Mouse (Mus musculus) hindbrain, embryonic 10.5 days (tissue): Measurements from ENCODE around the gene Slc25a34. TPM values are rescaled to one million over a fixed set of nuclear protein-coding genes. Genes with fewer than 3 reads are reported as not detected.

Experiments
- DNase-seq: peaks from one replicate; pipeline ENCODE4 v3.0.0-alpha.2; 2017; ENCODE audit warnings: low spot score
- H3K27ac ChIP-seq: fragments of 300-500 bp; sonication (generic); 2 replicates; pipeline ENCODE4 v1.5.1; 2016; ENCODE audit warnings: mild to moderate bottlenecking, moderate library complexity
- H3K27me3 ChIP-seq: fragments of 300-500 bp; sonication (generic); 2 replicates; pipeline ENCODE4 v1.6.1; 2016; ENCODE audit warnings: mild to moderate bottlenecking; ENCODE audit not compliant: poor library complexity, insufficient read depth, severe bottlenecking
- H3K36me3 ChIP-seq: fragments of 300-500 bp; sonication (generic); 2 replicates; pipeline ENCODE4 v1.6.1; 2016; ENCODE audit warnings: mild to moderate bottlenecking, moderate library complexity
- H3K4me1 ChIP-seq: fragments of 300-500 bp; sonication (generic); replicated peaks from 2 replicates; pipeline ENCODE4 v1.6.1; 2016; ENCODE audit warnings: mild to moderate bottlenecking
- H3K4me3 ChIP-seq: fragments of 300-500 bp; sonication (generic); 2 replicates; pipeline ENCODE4 v1.5.1; 2016; ENCODE audit warnings: mild to moderate bottlenecking, moderate library complexity
- H3K9me3 ChIP-seq: fragments of 300-500 bp; sonication (generic); 2 replicates; pipeline ENCODE4 v1.6.1; 2016; ENCODE audit warnings: mild to moderate bottlenecking, moderate library complexity
- WGBS: fragments of 180-500 bp; shearing (Covaris S2); methylation state at CpG from one replicate; pipeline ENCODE4 v1.1.7; 2016; 5-methylcytosine and 5-hydroxymethylcytosine counted together
- polyA plus RNA-seq: library from polyadenylated mRNA; unstranded; fragments of >200 nt; fragmentation: Nextera tagmentation; extraction: Ambion mirVana; gene quantifications from 2 replicates; pipeline ENCODE4 v1.2.1, GENCODE M21; 2016

Gene Slc25a34
- polyA plus RNA-seq, 1 experiment from 2014 or later: 0.10 TPM

DNA sequence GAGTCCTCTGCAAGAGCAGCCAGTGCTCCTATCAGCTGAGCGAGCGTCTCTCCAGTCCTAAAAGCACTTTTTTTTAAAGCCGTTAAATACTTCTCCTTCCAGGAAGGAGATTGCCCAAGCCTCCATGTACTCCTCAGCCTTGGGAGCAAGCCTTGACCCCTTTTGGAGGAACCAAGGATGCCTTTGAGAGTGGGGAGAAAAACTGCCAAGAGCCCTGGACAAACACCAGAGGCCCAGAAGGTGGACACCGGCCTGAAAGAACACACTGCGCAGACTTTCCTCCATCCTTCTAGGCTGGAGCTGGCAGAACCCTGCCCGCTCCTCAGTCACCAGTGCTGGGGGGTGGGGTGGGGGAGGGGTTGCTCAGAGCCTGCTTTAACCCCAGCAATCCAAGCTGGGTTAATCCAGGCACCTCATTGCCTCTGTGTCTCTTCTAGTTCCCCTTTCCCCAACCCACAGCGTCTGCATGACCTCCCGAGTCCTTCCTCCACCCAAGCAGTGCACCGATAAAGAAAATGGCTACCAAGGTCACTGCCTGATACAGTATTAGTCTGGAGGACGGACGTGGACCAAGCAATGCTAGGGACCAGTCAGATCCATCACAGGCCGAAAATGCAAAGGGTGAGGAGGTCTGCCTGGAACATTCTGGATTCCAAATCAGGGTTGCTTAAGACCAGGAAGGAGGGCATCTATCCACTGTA is 32.4 kb upstream of the Slc25a34 start:
- 89% methylated on average over 12 of the region's 12 CpGs for WGBS
- Histone ChIP-seq H3K27ac (no peak overlapping the region), H3K9me3 (no peaks in the 10 kb centered on the region), H3K27me3 (no peaks in the 10 kb centered on the region), H3K36me3 (peaks cover 65% of the 10 kb centered on the region), H3K4me1 (peaks cover 9% of the 10 kb centered on the region; the same call in 1 of the 2 replicates), H3K4me3 (no peak overlapping the region)
- DNase-seq: no peak

DNA sequence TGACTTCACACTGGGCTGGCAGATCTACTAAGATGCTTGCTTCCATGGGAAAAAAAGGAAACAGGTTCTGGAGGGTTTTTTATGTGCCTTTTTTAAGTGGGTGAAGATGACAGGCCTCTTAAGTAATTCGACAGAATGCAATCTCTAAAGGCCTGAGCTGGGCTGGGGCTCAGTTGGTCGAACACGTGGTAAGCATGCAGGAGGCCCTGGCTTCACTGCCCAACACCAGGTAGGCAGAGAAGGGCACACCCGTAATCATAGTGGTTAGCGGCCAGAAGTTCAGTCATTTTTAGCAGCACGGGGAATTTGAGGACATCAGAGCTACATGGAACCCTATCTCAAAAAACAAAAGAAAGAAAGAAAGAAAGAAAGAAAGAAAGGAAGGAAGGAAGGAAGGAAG is 30.9 kb upstream of the Slc25a34 start:
- DNase-seq: no peak
- no peak overlapping the region for H3K27ac ChIP-seq
- H3K4me1 ChIP-seq: 0 out of 2 replicates have a peak, but pooled peaks cover 9% of the 10 kb centered on the region
- H3K27me3 ChIP-seq: no peaks in the 10 kb centered on the region
- H3K9me3 ChIP-seq: no peaks in the 10 kb centered on the region
- 92% methylated on average over 6 of the region's 6 CpGs for WGBS
- peaks cover 52% of the 10 kb centered on the region for H3K36me3 ChIP-seq
- no peak overlapping the region for H3K4me3 ChIP-seq

DNA sequence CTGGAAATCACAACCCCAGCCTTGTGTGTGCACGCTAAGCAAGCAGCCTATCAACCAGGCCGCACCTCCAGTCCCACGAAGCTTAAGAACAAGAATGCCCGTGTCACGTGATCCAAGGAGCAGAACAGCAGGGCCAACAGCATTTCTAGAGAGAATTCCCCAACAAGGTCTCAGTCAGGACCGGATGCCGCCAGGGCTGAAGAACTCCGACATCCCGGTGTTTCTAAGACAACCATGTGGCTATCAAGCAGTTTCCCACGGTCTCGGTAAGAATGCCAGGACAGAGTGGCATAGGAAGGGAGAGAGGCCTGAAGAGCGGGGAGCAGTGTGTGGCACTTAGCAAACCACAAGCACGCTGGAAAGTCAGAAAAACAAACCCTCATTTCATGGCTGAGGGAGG is 30.2 kb upstream of the Slc25a34 start:
- Histone ChIP-seq H3K4me3 (no peak overlapping the region), H3K36me3 (peaks cover 53% of the 10 kb centered on the region), H3K27me3 (no peaks in the 10 kb centered on the region), H3K9me3 (no peaks in the 10 kb centered on the region), H3K27ac (no peak overlapping the region), H3K4me1 (0 out of 2 replicates have a peak, but pooled peaks cover 9% of the 10 kb centered on the region)
- no peak for DNase-seq
- WGBS: 93% methylated on average over 13 of the region's 13 CpGs

DNA sequence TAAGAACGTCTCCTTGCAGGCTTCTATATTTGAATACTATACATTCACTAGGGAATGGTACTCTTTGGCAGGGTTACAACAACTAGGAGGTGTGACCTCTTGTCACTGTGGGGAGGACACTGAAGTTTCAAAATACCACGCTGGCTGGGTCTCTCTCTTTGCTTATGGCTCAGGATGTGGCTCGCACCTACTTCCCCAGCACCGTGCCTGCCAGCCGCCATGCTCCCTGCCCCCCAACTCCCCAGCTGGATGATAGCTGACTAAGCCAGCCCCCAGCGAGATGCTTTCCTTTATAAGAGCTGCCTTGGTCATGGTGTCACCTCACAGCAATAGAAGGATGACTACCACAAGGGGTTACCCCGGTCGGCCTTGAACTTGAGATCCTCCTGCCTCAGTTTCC is 29.4 kb upstream of the Slc25a34 start:
- Histone ChIP-seq H3K36me3 (peaks cover 55% of the 10 kb centered on the region), H3K4me1 (0 out of 2 replicates have a peak, but pooled peaks cover 9% of the 10 kb centered on the region), H3K9me3 (no peaks in the 10 kb centered on the region), H3K27me3 (no peaks in the 10 kb centered on the region), H3K27ac (no peak overlapping the region), H3K4me3 (no peak overlapping the region)
- DNase-seq: no peak
- 95% methylated on average over 8 of the region's 8 CpGs for WGBS

DNA sequence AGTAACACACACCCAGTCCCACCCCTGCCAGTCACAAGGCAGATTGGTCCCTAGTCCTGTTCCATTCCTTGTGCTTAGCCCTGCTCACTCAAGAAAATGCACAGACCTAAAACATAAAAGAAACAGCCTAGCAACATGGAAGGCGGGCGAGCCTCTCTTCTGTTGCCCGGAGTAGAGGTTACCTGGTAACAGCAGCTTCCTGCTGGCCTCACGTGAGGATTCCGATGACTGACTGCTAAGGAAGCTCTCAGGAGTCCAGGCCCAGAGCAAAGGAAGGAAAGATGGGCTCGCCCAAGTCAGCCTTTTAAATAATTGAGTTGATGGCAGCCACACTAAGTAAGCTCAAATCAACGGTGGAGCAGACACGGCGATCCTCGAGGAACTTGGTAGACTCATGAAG is 28.3 kb upstream of the Slc25a34 start:
- H3K4me3 ChIP-seq: no peak overlapping the region
- no peak for DNase-seq
- no peak overlapping the region for H3K27ac ChIP-seq
- whole genome bisulfite sequencing: 88% methylated on average over 10 of the region's 10 CpGs
- H3K9me3 ChIP-seq: no peaks in the 10 kb centered on the region
- 0 out of 2 replicates have a peak, but pooled peaks cover 9% of the 10 kb centered on the region for H3K4me1 ChIP-seq
- no peaks in the 10 kb centered on the region for H3K27me3 ChIP-seq
- peaks cover 63% of the 10 kb centered on the region for H3K36me3 ChIP-seq

DNA sequence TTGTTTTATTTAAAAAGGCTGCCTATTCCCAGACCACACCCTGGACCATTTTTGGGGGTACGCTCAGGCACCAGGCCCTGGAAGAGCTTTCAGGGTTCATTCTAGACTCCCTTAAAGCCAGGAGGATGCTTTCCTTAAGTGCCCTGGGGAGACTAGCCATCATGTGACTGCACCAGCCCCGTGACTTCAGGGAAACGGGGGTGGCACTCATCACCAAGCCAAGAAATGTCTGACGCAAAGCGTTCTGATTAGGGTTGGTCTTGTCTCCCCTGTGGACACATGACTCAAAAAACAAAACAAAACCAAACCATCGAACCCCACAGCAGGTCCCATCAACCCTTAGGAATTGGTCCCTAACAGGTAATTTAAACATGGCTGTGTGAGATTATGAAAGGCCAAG is 27.7 kb upstream of the Slc25a34 start:
- 88% methylated on average over 6 of the region's 6 CpGs for WGBS
- no peaks in the 10 kb centered on the region for H3K9me3 ChIP-seq
- no peak for DNase-seq
- no peak overlapping the region for H3K4me3 ChIP-seq
- no peak overlapping the region for H3K27ac ChIP-seq
- 0 out of 2 replicates have a peak, but pooled peaks cover 9% of the 10 kb centered on the region for H3K4me1 ChIP-seq
- H3K36me3 ChIP-seq: peaks cover 69% of the 10 kb centered on the region
- no peaks in the 10 kb centered on the region for H3K27me3 ChIP-seq

DNA sequence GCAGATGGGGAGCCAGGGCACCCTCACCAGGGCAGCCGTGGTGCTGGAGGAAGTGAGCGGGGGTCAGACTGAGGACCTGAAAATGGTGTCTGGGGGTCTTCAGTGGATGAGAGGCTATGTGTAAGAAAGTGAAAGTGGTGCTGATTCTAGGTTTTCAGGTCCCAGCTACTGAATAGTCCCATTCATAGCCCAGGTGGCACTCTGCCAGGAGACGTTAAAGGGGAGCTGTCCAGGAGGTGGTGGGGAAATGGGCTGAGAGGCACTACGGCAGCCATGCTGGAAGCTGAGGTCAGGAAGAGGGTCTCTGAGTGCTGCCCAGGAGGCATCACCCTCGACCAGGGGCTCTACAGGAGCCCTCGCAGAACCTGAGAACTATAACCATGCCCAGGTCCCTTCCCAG is 25.6 kb upstream of the Slc25a34 start:
- no peak overlapping the region for H3K27ac ChIP-seq
- DNase-seq: no peak
- no peaks in the 10 kb centered on the region for H3K27me3 ChIP-seq
- 0 out of 2 replicates have a peak, but pooled peaks cover 9% of the 10 kb centered on the region for H3K4me1 ChIP-seq
- WGBS: 91% methylated on average over 6 of the region's 6 CpGs
- H3K9me3 ChIP-seq: no peaks in the 10 kb centered on the region
- H3K4me3 ChIP-seq: no peak overlapping the region
- peaks cover 59% of the 10 kb centered on the region for H3K36me3 ChIP-seq

DNA sequence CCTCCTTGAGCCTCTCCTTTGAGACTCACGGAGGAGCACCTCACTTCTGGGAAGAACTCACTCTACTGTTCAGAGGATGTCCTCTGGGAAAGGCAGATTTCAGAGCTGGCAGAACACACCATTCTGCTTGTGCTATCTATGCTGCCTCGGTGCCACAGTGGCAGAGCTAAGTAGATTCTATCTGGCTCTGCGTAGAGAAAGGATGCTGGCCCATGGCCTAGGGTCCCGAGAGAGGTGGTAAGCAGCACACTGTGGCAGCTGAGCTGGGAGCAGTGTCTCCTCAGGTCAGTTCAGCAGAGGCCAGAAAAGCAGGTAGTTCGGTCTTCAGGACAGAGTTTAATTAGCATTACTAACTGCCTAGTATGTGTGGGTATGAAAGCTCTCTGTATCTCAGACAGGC is 24.6 kb upstream of the Slc25a34 start:
- H3K4me1 ChIP-seq: 0 out of 2 replicates have a peak, but pooled peaks cover 9% of the 10 kb centered on the region
- DNase-seq: no peak
- WGBS: 90% methylated on average over 5 of the region's 5 CpGs
- peaks cover 49% of the 10 kb centered on the region for H3K36me3 ChIP-seq
- H3K27me3 ChIP-seq: no peaks in the 10 kb centered on the region
- no peak overlapping the region for H3K27ac ChIP-seq
- no peak overlapping the region for H3K4me3 ChIP-seq
- no peaks in the 10 kb centered on the region for H3K9me3 ChIP-seq

DNA sequence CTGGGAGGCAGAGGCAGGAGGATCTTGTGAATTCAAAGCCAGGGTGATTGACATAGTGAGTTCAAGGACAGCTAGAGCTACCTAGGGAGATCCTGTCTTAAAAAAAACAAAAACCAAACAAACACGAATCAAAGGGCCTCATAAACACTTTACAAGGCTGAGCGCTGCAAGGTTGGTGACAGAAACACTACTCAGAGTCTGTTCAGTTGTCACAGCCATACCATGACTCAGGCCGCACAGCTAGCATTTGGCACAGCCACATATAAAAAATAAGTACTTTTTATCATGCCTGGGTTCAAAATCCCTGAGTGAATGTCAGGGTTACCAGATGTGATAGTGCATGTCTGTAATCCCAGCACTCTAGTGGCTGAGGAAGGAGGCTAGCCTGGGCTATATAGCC is 23.6 kb upstream of the Slc25a34 start:
- WGBS: 96% methylated on average over 3 of the region's 3 CpGs
- peaks cover 48% of the 10 kb centered on the region for H3K36me3 ChIP-seq
- no peak overlapping the region for H3K27ac ChIP-seq

DNA sequence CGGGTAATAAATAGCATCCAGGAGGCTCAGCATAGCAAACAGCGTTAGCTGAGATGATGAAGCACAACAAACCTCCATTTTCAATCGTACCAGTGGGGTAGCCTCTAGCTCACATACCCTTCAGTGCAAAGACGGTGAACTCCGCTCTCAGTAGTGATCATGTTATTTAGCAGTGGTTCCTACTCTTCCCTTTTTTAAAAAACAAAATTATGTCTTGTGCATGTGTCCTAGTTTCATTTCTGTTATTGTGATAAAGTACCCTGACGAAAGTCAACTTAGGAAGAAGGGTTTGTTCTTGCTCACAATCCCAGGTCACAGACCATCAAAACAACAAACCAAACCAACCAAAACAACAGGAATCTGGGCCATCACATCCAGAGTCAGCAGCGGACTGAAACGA is 22.4 kb upstream of the Slc25a34 start:
- Histone ChIP-seq H3K36me3 (peaks cover 49% of the 10 kb centered on the region), H3K9me3 (no peaks in the 10 kb centered on the region), H3K4me1 (no peaks in the 10 kb centered on the region), H3K27me3 (no peaks in the 10 kb centered on the region), H3K27ac (no peak overlapping the region), H3K4me3 (no peak overlapping the region)
- DNase-seq: no peak
- 94% methylated on average over 8 of the region's 8 CpGs for WGBS

More for the DNA sequence above, 23.6 kb upstream of the Slc25a34 start:
- no peak overlapping the region for H3K4me3 ChIP-seq
- 0 out of 2 replicates have a peak, but pooled peaks cover 9% of the 10 kb centered on the region for H3K4me1 ChIP-seq
- DNase-seq: no peak
- no peaks in the 10 kb centered on the region for H3K27me3 ChIP-seq
- H3K9me3 ChIP-seq: no peaks in the 10 kb centered on the region

DNA sequence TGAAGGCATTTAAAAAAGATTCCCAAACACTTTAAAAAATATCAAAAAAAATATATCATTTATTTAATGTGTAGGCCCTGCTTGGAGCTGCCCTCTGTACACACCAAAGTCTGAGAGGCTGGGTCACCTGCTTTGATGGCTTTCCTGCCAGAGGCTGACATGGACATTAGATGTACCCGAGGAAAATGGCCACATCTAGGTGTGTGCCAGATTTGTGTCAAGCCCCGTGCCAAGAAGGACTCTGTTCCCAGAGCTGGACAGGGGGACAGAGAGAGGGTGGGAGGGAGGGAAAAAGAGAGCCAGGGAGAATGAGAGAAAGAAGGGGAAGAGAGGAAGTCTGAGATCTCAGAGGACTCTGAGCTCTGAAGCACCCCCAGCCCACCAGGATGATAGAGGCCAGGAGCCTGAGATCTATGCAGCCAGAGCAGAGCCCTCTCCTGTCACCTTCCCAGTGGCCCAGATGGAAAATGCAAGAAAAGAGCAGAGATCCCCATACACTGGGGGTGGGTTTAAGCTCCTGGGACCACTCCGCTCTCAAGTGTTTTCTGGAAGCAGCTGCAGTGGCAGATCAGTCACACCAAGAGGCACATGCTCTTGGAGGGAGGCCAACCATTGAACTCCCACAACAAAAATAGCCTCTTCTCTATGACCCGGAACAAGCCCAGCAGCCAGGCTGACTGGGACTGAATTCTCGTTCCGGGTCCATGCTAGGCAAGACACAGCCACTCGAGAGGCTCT is 19.7 kb upstream of the Slc25a34 start:
- H3K4me1 ChIP-seq: 0 out of 2 replicates have a peak, but pooled peaks cover 6% of the 10 kb centered on the region
- no peak for DNase-seq
- H3K4me3 ChIP-seq: no peak overlapping the region
- 74% methylated on average over 7 of the region's 7 CpGs for WGBS
- peaks cover 60% of the 10 kb centered on the region for H3K36me3 ChIP-seq
- H3K9me3 ChIP-seq: no peaks in the 10 kb centered on the region
- no peak overlapping the region for H3K27ac ChIP-seq
- no peaks in the 10 kb centered on the region for H3K27me3 ChIP-seq

DNA sequence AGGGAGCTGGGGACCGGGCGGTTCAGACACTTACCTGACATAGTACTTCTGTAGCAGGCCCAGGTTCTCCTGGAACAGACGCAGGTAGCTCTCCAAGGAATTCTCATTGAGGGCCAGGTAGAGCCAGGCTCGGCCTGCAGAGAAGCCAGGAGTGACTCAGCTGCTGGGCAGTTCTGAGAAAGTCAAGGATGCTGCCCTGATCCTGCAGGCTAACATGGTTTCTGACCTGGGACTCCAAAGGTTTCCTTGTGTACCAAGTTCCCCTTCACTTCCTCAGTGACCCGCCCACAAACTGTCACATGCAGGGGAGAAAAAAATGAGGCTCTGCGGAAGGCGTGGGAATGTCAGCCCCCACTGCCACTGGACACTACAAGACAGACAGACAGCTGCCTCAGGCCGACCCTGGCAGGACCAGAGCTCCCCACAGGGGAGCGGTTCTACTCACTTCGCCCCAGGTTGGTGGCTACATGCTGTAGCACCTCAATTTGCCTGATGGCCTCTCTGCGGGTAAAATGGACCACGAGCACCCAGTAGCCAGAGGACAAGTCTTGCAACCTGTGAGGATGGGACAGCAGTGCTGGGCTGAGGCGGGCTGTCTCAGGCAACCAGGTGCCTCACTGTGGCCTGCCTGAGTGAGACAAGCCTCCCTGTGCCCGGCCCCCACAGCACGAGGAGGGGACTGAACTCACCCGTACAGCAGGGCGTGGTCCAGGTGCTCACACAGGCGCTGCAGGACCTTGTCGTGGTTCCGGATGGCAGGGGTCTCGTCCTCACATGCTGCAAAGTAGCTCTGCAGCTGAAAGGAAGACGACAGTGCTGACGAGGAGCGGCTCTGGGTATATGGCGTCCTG is 18.6 kb upstream of the Slc25a34 start:
- Histone ChIP-seq H3K4me3 (no peak overlapping the region), H3K4me1 (0 out of 2 replicates have a peak, but pooled peaks cover 6% of the 10 kb centered on the region), H3K27me3 (no peaks in the 10 kb centered on the region), H3K27ac (no peak overlapping the region), H3K36me3 (peaks cover 62% of the 10 kb centered on the region), H3K9me3 (no peaks in the 10 kb centered on the region)
- WGBS: 89% methylated on average over 25 of the region's 25 CpGs
- no peak for DNase-seq
